Mouse (Mus musculus): Measurements from ENCODE around the gene Hsd17b13. TPM values are rescaled to one million over a fixed set of nuclear protein-coding genes. Genes with fewer than 3 reads are reported as not detected.

Hsd17b13 gene
- total and polyA plus RNA-seq, 3 experiments: not detected

GRCm38 (mm10) chr5:103977907-103978570 lies 829 bp upstream of the Hsd17b13 start:
- DNase-seq: no peak
- intact Hi-C loops (cut with DNase I): no loop called here
- Histone ChIP-seq H3K27me3 (ENCODE audit: control insufficient read depth, insufficient read depth, low read length) (no peaks in the 10 kb centered on the region), H3K4me1 (ENCODE audit: control insufficient read depth, insufficient read depth, low read length) (no peaks in the 10 kb centered on the region), H3K4me3 (no peak overlapping the region), H3K79me2 (replicated peaks; ENCODE audit: control insufficient read depth, insufficient read depth, low read length) (no peaks in the 10 kb centered on the region), H3K27ac (no peak overlapping the region), H3K9ac (ENCODE audit: low read depth, low read length) (no peak overlapping the region), H3K36me3 (ENCODE audit: control insufficient read depth, insufficient read depth, low read length) (no peaks in the 10 kb centered on the region)
- TF ChIP-seq EP300 (IDR thresholded peaks at IDR 0.05; ENCODE audit: insufficient read depth, low read depth, low read length) (no peak), CTCF (IDR thresholded peaks at IDR 0.05) (no peak), POLR2A (IDR thresholded peaks at IDR 0.05; ENCODE audit: insufficient read depth, low read depth, low read length) (no peak)
- WGBS: 87% methylated on average over 7 of the region's 7 CpGs

GRCm38 (mm10) chr5:103975736-103976135 lies 1.5 kb downstream of the Hsd17b13 start:
- H3K4me1 ChIP-seq (ENCODE audit: control insufficient read depth, insufficient read depth, low read length): 0 out of 2 replicates have a peak, but pooled peaks cover 2% of the 10 kb centered on the region
- no peaks in the 10 kb centered on the region for H3K79me2 ChIP-seq (replicated peaks; ENCODE audit: control insufficient read depth, insufficient read depth, low read length)
- intact Hi-C loops (cut with DNase I): no loop called here
- no peak for TF ChIP-seq CTCF (IDR thresholded peaks at IDR 0.05)
- TF ChIP-seq EP300 (IDR thresholded peaks at IDR 0.05; ENCODE audit: insufficient read depth, low read depth, low read length): no peak
- TF ChIP-seq POLR2A (IDR thresholded peaks at IDR 0.05; ENCODE audit: insufficient read depth, low read depth, low read length): no peak
- 76% methylated on average over 7 of the region's 7 CpGs for WGBS
- H3K4me3 ChIP-seq: no peak overlapping the region
- H3K9ac ChIP-seq (ENCODE audit: low read depth, low read length): no peak overlapping the region
- no peak for DNase-seq
- no peaks in the 10 kb centered on the region for H3K27me3 ChIP-seq (ENCODE audit: control insufficient read depth, insufficient read depth, low read length)
- no peaks in the 10 kb centered on the region for H3K36me3 ChIP-seq (ENCODE audit: control insufficient read depth, insufficient read depth, low read length)
- H3K27ac ChIP-seq: no peak overlapping the region

- Histone ChIP-seq H3K79me2 (replicated peaks; ENCODE audit: control insufficient read depth, insufficient read depth, low read length) (no peaks in the 10 kb centered on the region), H3K27ac (no peak overlapping the region), H3K9ac (ENCODE audit: low read depth, low read length) (no peak overlapping the region; the same call in 1 of the 2 replicates), H3K27me3 (ENCODE audit: control insufficient read depth, insufficient read depth, low read length) (no peaks in the 10 kb centered on the region), H3K36me3 (ENCODE audit: control insufficient read depth, insufficient read depth, low read length) (no peaks in the 10 kb centered on the region), H3K4me1 (ENCODE audit: control insufficient read depth, insufficient read depth, low read length) (0 out of 2 replicates have a peak, but pooled peaks cover 2% of the 10 kb centered on the region), H3K4me3 (peak overlapping the region; percentile 26; the same call in 1 of the 2 replicates)
- no peak for DNase-seq
- intact Hi-C loops (cut with DNase I): no loop called here
- TF ChIP-seq EP300 (IDR thresholded peaks at IDR 0.05; ENCODE audit: insufficient read depth, low read depth, low read length) (no peak), CTCF (IDR thresholded peaks at IDR 0.05) (no peak), POLR2A (IDR thresholded peaks at IDR 0.05; ENCODE audit: insufficient read depth, low read depth, low read length) (no peak)
- 43% methylated on average over 13 of the region's 13 CpGs for WGBS
Measured at GRCm38 (mm10) chr5:103972801-103973200, 4.4 kb downstream of the Hsd17b13 start.

- no peak overlapping the region for H3K27ac ChIP-seq
- no peaks in the 10 kb centered on the region for H3K27me3 ChIP-seq (ENCODE audit: control insufficient read depth, insufficient read depth, low read length)
- H3K4me1 ChIP-seq (ENCODE audit: control insufficient read depth, insufficient read depth, low read length): 0 out of 2 replicates have a peak, but pooled peaks cover 2% of the 10 kb centered on the region
- H3K79me2 ChIP-seq (replicated peaks; ENCODE audit: control insufficient read depth, insufficient read depth, low read length): no peaks in the 10 kb centered on the region
- intact Hi-C loops (cut with DNase I): no loop called here
- no peak overlapping the region for H3K9ac ChIP-seq (ENCODE audit: low read depth, low read length)
- H3K36me3 ChIP-seq (ENCODE audit: control insufficient read depth, insufficient read depth, low read length): no peaks in the 10 kb centered on the region
- no peak for DNase-seq
- 40% methylated on average over 19 of the region's 19 CpGs for WGBS
- TF ChIP-seq CTCF (IDR thresholded peaks at IDR 0.05) (no peak), EP300 (IDR thresholded peaks at IDR 0.05; ENCODE audit: insufficient read depth, low read depth, low read length) (no peak), POLR2A (IDR thresholded peaks at IDR 0.05; ENCODE audit: insufficient read depth, low read depth, low read length) (no peak)
- no peak overlapping the region; the same call in 1 of the 2 replicates for H3K4me3 ChIP-seq
Measured at GRCm38 (mm10) chr5:103972379-103972778, 4.8 kb downstream of the Hsd17b13 start.

- H3K4me1 ChIP-seq (ENCODE audit: control insufficient read depth, insufficient read depth, low read length): 0 out of 2 replicates have a peak, but pooled peaks cover 2% of the 10 kb centered on the region
- H3K9ac ChIP-seq (ENCODE audit: low read depth, low read length): no peak overlapping the region
- H3K27me3 ChIP-seq (ENCODE audit: control insufficient read depth, insufficient read depth, low read length): no peaks in the 10 kb centered on the region
- intact Hi-C loops (cut with DNase I): no loop called here
- no peak overlapping the region for H3K27ac ChIP-seq
- no peaks in the 10 kb centered on the region for H3K36me3 ChIP-seq (ENCODE audit: control insufficient read depth, insufficient read depth, low read length)
- TF ChIP-seq POLR2A (IDR thresholded peaks at IDR 0.05; ENCODE audit: insufficient read depth, low read depth, low read length): no peak
- no peak for TF ChIP-seq EP300 (IDR thresholded peaks at IDR 0.05; ENCODE audit: insufficient read depth, low read depth, low read length)
- no peak for TF ChIP-seq CTCF (IDR thresholded peaks at IDR 0.05)
- no peak overlapping the region for H3K4me3 ChIP-seq
- DNase-seq: no peak
- WGBS: 60% methylated on average over 5 of the region's 5 CpGs
- no peaks in the 10 kb centered on the region for H3K79me2 ChIP-seq (replicated peaks; ENCODE audit: control insufficient read depth, insufficient read depth, low read length)
Measured at GRCm38 (mm10) chr5:103971051-103971450, 6.2 kb downstream of the Hsd17b13 start.

- Histone ChIP-seq H3K27ac (no peak overlapping the region), H3K4me1 (ENCODE audit: control insufficient read depth, insufficient read depth, low read length) (no peaks in the 10 kb centered on the region), H3K4me3 (no peak overlapping the region), H3K9ac (ENCODE audit: low read depth, low read length) (no peak overlapping the region), H3K27me3 (ENCODE audit: control insufficient read depth, insufficient read depth, low read length) (no peaks in the 10 kb centered on the region), H3K36me3 (ENCODE audit: control insufficient read depth, insufficient read depth, low read length) (no peaks in the 10 kb centered on the region), H3K79me2 (replicated peaks; ENCODE audit: control insufficient read depth, insufficient read depth, low read length) (no peaks in the 10 kb centered on the region)
- intact Hi-C loops (cut with DNase I): no loop called here
- TF ChIP-seq CTCF (IDR thresholded peaks at IDR 0.05) (no peak), POLR2A (IDR thresholded peaks at IDR 0.05; ENCODE audit: insufficient read depth, low read depth, low read length) (no peak), EP300 (IDR thresholded peaks at IDR 0.05; ENCODE audit: insufficient read depth, low read depth, low read length) (no peak)
- no peak for DNase-seq
- WGBS: 46% methylated on average over 1 of the region's 1 CpGs
Measured at GRCm38 (mm10) chr5:103962935-103963429, 14.2 kb downstream of the Hsd17b13 start.

Data from heart, adult 2 months (tissue).